Mouse (Mus musculus): Measurements from ENCODE around the gene Pilra.
"Not testable (repeated sequence)": the region's sequence is repeated elsewhere in the genome, so short reads cannot be mapped to it uniquely, and the experiment has no call there.

Gene Pilra

DNA sequence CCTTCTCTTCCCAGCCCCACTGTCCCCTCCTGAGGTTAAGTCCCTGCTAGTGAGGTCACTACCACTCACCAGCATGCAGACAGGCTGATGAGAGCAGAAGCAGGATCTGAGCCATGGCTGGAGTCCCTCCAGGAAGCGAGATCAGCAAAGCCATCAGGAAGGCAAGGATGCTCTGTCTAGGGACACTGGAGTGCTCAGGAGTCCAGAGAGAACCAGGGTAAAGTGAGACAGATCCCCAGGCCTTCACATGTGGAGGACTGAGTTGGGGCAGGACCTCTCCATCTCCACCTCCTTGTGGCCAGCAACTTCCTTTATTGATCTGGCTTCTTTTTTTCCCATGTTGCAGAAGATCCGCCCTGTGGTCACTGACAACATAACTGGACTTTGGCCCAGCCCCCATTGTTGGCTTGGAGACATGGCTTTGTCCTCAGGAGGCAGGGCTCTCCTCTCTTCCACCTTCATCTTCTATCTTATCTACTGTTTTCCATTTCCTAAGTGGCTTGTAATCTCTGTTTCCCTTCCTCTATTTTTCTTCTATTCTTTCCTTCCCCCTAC is at the start of gene Pilra:
Gene Pilra, minus strand, starts transcription at position 316 of the 555 bp plus-strand sequence.
- not testable (repeated sequence) for DNase-seq (ENCODE audit: low read depth, low spot score)

- peak; percentile 67 for DNase-seq (ENCODE audit: low read depth, low spot score)
Measured at GRCm38 (mm10) chr5:137883345-137883744, 47.3 kb upstream of the Pilra start.

- DNase-seq (ENCODE audit: low read depth, low spot score), result peak; percentile 29
Measured at GRCm38 (mm10) chr5:137882922-137883321, 46.8 kb upstream of the Pilra start.

DNA sequence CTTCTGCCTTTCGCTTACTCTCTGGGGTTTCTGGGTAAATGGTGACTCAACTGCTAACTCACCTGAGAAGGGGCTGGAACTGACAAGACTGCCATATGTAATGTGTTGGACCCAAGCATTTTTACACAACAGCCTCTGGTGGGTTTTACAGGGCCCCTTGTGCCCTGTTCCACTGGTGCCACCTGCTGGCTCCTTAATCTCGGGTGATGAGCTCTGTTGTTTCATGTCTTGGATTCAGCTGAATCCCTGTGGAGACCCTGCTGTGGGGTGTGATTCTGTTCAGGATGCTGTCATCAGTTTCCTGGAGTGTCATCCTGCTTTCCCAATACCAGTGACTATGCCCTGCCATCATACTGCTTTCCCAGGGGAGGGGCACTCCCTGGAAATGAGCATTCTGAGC is 41.8 kb upstream of the Pilra start:
- peak; percentile 56 for DNase-seq (ENCODE audit: low read depth, low spot score)

DNA sequence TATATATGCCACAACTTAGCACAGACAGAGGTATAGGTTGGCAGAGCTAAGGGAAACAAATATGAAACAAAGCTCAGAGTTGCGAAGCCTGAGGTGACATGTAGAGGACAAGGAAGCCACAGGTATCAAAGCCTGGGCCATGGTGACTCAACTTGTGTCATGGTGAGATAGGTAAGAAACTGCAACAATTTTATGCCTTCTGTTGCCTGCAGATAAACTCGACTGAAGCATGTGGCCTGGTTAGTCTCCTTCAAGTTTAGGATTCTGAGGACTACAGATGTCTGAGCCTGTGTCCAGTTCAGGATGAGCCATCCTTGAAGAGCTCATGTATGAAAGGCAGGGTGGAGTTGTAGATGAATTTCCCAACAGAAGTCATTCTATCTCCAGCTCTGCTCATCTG is 39.0 kb upstream of the Pilra start:
- DNase-seq (ENCODE audit: low read depth, low spot score), result no peak

DNA sequence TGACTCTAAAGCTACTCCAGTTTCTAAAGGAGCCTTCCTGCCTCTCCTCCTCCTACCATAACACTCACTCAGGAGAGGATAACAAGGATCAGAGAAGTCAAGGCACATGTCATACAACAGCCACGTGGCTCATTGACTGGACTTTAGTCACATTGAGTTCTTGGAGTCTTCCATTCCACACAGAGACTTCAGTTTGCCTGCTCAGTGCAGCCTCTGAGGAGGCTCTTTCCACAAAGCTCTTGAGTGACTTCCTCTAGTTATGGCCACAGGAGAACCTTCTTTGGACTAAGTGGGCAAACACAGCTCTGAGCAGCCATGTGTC is 36.3 kb upstream of the Pilra start:
- not testable (repeated sequence) for DNase-seq (ENCODE audit: low read depth, low spot score)

DNA sequence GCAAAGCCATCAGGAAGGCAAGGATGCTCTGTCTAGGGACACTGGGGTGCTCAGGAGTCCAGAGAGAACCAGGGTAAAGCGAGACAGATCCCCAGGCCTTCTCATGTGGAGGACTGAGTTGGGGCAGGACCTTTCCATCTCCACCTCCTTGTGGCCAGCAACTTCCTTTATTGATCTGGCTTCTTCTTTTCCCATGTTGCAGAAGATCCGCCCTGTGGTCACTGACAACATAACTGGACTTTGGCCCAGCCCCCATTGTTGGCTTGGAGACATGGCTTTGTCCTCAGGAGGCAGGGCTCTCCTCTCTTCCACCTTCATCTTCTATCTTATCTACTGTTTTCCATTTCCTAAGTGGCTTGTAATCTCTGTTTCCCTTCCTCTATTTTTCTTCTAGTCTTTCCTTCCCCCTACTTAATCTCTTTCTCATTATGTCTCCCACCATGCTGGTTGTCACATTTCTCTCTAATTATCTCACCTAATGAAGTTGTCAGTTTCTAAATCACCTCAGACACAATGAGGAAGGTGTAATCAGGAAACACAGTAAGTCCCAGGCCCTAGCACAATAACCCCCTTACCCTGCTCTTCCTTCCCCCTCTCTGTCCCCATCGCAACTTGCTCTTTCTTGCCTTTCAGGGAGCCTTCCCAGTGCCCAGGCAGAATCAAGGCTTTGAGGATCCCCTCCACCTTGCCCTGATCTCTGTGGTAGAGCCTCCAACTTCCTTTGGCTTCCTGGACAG is 35.7 kb upstream of the Pilra start, which contains the start of gene Pilrb2:
Gene Pilrb2, minus strand, starts transcription at position 172 of the 737 bp plus-strand sequence.
- DNase-seq (ENCODE audit: low read depth, low spot score), result not testable (repeated sequence)

- DNase-seq (ENCODE audit: low read depth, low spot score), result not testable (repeated sequence)
Measured at GRCm38 (mm10) chr5:137868600-137868999, 32.5 kb upstream of the Pilra start.

GRCm38 (mm10) chr5:137864008-137864407 is 27.9 kb upstream of the Pilra start:
- DNase-seq (ENCODE audit: low read depth, low spot score), result not testable (repeated sequence)

DNA sequence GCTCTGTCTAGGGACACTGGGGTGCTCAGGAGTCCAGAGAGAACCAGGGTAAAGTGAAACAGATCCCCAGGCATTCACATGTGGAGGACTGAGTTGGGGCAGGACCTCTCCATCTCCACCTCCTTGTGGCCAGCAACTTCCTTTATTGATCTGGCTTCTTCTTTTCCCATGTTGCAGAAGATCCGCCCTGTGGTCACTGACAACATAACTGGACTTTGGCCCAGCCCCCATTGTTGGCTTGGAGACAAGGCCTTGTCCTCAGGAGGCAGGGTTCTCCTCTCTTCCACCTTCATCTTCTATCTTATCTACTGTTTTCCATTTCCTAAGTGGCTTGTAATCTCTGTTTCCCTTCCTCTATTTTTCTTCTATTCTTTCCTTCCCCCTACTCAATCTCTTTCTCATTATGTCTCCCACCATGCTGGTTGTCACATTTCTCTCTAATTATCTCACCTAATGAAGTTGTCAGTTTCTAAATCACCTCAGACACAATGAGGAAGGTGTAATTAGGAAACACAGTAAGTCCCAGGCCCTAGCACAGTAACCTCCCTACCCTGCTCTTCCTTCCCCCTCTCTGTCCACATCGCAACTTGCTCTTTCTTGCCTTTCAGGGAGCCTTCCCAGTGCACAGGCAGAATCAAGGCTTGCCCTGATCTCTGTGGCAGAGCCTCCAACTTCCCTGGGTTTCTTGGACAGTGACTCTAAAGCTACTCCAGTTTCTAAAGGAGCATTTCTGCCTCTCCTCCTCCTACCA is 22.1 kb upstream of the Pilra start, which contains the start of gene Pilrb1:
Gene Pilrb1, minus strand, starts transcription at position 147 of the 751 bp plus-strand sequence.
- DNase-seq (ENCODE audit: low read depth, low spot score), result not testable (repeated sequence)

DNA sequence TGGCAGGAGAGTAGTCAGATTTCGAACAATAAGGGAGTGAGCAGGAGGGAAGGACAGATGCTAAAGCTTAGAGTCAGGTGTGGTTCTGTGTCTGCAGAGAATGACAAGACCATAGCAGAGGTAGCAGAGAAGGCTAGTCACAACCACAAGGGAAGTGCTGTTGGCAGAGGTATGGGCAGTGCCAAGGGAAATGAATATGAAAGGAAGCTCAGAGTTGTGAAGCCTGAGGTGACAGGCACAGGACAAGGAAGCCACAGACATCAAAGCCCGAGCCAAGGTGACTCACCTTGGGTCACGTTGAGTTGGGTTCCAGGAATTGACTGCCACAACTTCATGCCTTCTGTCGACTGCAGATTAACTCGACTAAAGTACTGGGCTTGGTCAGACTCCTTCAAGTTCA is 20.8 kb upstream of the Pilra start:
- DNase-seq (ENCODE audit: low read depth, low spot score), result not testable (repeated sequence)

- DNase-seq (ENCODE audit: low read depth, low spot score), result not testable (repeated sequence)
Measured at GRCm38 (mm10) chr5:137854907-137855306, 18.8 kb upstream of the Pilra start.

DNA sequence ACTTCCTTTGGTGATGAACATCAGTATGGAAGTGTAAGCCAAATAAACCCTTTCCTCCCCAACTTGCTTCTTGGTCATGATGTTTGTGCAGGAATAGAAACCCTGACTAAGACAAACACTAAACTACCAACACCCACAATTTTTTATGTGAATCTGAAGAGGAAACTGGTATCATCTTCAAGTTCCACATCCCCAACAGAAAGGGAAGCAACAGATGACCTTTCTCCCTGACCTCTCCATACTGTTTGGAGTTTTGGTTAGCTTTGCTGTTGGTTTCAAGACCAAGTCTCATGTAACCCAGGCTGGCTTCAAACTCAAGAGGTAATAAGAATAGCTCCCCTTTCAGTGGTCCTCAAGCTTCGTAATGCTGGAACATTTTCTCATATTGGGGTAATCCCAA is 14.2 kb upstream of the Pilra start:
- DNase-seq (ENCODE audit: low read depth, low spot score), result not testable (repeated sequence)

- DNase-seq (ENCODE audit: low read depth, low spot score), result not testable (repeated sequence)
Measured at GRCm38 (mm10) chr5:137837110-137837509, 1.0 kb upstream of the Pilra start.

GRCm38 (mm10) chr5:137836611-137837010 is 530 bp upstream of the Pilra start:
- DNase-seq (ENCODE audit: low read depth, low spot score), result no peak

GRCm38 (mm10) chr5:137833500-137833899 is 2.6 kb downstream of the Pilra start:
- no peak for DNase-seq (ENCODE audit: low read depth, low spot score)

GRCm38 (mm10) chr5:137831506-137831905 is 4.6 kb downstream of the Pilra start:
- DNase-seq (ENCODE audit: low read depth, low spot score), result peak; percentile 20

DNA sequence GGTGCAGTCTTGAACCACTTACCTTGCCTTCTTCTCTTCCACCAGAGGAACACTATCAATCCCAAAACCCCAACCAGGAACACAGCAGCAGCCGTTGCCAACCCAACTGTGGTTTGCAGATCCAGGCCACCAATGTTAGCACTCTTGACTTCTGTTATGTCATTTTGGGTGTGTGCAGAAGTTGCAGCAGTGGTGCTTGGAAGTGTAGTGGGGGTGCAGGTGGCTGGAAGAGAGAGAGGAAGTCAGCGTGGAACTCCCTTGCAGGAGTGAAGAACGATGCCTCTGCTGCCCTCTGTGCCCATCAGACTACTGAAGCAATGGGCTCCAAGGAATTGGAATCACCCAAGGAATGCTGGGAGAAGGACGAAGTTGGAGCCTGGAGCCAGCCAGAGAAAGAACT is 5.0 kb downstream of the Pilra start:
- no peak for DNase-seq (ENCODE audit: low read depth, low spot score)

DNA sequence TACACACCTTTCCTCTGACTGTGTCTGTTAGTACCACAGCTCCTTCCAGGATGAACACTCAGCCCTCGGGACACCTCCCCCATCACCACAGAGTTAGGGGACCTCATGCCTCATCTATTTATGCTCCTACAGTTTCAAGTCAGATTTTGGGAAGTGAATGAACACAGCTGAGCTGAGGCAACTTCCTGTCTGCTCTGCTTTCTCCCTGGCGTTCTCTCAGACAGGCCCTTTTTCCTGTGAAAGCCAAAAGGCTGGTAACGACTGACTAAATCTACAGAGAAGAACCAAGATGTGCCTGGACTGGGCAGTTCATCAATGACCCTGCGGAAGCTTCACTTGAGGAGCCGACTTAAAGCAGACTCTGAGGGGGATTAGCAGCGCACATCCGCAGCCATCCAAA is 5.8 kb downstream of the Pilra start:
- DNase-seq (ENCODE audit: low read depth, low spot score), result no peak

DNA sequence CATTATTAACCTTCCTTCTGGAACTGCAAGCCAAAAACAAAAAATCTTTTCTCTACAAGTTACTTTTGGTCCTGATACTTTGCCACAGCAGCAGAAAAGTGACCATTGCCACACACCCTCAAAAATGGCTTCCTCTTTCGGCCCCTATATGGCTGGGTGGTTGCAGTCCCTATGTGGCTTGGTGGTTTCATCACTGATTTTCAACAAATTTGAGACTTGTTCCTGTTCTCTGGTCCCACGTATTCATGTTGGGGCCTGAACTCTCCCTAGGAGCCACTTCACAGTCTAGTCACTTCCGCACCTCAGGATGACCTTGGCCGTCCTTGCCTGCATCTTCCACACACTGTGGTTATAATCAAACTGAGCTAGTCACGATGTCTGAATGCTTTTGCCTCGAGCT is 7.4 kb downstream of the Pilra start:
- DNase-seq (ENCODE audit: low read depth, low spot score), result no peak

DNA sequence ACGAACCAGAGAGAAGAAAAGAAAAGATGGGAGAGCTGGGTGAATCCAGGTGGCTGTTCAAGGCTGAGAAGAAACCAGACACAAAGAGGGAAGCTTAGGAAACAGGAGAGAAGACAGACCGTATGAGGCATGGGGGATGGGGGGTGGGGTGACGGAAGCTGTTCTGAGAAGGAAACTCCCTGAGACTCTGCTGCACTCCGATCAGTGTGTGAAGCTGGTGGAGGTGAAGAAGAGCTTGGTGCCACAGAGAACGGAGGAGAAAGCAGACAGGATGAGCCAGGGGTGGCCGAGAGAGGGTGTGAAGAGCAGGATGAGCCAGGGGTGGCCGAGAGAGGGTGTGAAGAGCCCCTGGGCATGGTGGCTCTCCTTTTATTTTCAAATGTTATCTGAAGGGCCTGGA is 9.7 kb downstream of the Pilra start:
- no peak for DNase-seq (ENCODE audit: low read depth, low spot score)

DNA sequence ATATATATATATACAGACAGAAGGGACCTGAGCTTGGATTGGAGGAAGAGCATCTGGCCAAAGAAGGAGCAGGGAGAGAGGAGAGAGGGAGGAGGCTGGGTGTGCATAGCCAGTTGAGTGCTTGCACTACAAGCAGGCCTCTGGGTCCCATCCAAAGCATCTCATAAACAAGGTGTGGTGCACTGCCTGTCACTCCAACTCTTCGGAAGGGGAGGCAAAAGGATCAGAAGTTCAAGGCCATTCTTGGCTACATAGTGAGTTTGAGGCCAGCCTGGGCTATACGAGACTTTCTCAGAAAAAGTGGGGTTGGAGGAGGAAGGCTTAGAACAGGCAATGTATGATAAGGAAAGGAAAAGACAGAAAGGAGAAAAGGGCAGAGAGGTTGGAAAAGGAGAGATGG is 10.1 kb downstream of the Pilra start:
- DNase-seq (ENCODE audit: low read depth, low spot score), result no peak

DNA sequence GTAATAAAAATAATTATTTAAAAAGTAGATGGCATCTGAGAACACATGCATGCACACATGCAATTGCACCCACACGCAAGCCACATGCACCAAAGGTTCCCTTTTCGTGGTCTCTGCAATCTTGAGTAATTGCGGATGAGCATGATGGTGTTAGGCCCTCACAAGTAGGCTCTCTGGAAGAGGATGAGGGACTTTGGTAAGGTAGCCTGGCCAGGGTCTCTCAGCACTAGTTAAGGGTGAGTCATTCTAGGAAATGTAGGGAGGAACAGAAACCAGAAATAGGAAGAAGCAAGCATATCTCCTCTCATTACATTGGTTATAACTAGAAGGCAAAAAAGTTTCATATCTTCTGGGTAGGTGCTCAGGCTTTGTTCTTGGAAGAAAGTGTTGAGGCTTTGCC is 11.1 kb downstream of the Pilra start:
- no peak for DNase-seq (ENCODE audit: low read depth, low spot score)
